ENCODE assay signal across 8 mouse cellular contexts in genomic region chr14:75330621-75331020, GRCm38 (mm10). TPM values are rescaled to one million over a fixed set of nuclear protein-coding genes. Genes with fewer than 3 reads are reported as not detected.
A peak's percentile ranks its signal among the peaks of the same experiment; 100 is the strongest.
DNase-seq lines count a peak whose midpoint lies in the region; ATAC-seq and TF ChIP-seq lines count a peak whose summit lies in the region.
"Had no signal": no experiment of that assay in that cellular context is flagged by ENCODE, and none has a peak within 500 bp of the region (broad histone marks: within the 10 kb centered on the region; RNA-seq: fewer than 3 reads in every experiment).

No protein-coding gene starts in this region.

- H3K9ac ChIP-seq in liver, adult 2 months (ENCODE audit: low read depth, low read length): no peak overlapping the region
- H3K9ac ChIP-seq in liver, embryonic 12.5 days: no peak overlapping the region
- no peak overlapping the region for H3K9ac ChIP-seq in midbrain, embryonic 13.5 days (replicated peaks)
- no peak overlapping the region for H3K9ac ChIP-seq in heart, embryonic 12.5 days
- H3K9ac ChIP-seq: liver, embryonic 15.5 days had no signal

- no peak overlapping the region for H3K4me2 ChIP-seq in liver, embryonic 12.5 days
- no peak overlapping the region for H3K4me2 ChIP-seq in midbrain, embryonic 13.5 days (replicated peaks)
- H3K4me2 ChIP-seq in heart, embryonic 12.5 days: no peak overlapping the region
- H3K4me2 ChIP-seq: liver, embryonic 15.5 days had no signal

- TF ChIP-seq CTCF in liver, adult 2 months (IDR thresholded peaks at IDR 0.05; ENCODE audit: low read depth, low read length): peak; percentile 63
- 0 out of 2 replicates have a peak, but pooled peaks have one; percentile 17 for TF ChIP-seq CTCF in bone marrow, adult 2 months (IDR thresholded peaks at IDR 0.05; ENCODE audit: control insufficient read depth, insufficient read depth, low read length)

- 91% methylated on average over 6 of the region's 6 CpGs for WGBS in liver, adult 2 months
- WGBS in liver, embryonic 12.5 days (ENCODE audit: insufficient replicate concordance): 81% methylated on average over 6 of the region's 6 CpGs
- 87% methylated on average over 6 of the region's 6 CpGs for WGBS in bone marrow, adult 2 months
- 82% methylated on average over 6 of the region's 6 CpGs for WGBS in midbrain, embryonic 13.5 days
- WGBS in heart, embryonic 12.5 days: 83% methylated on average over 6 of the region's 6 CpGs

- no peak for DNase-seq in liver, adult 2 months (ENCODE audit: extremely low read depth, low read depth, low spot score)
- DNase-seq in ES-CJ7 (ENCODE audit: low read depth, low spot score): peak; percentile 56
- DNase-seq in frontal cortex, postnatal 36 days (ENCODE audit: low spot score in 2 of 2): no peak

- H3K4me3 ChIP-seq in liver, adult 2 months (ENCODE audit: insufficient read depth, low read depth, low read length): no peak overlapping the region
- H3K4me3 ChIP-seq in liver, embryonic 12.5 days: no peak overlapping the region
- no peak overlapping the region for H3K4me3 ChIP-seq in bone marrow, adult 2 months (replicated peaks; ENCODE audit: control insufficient read depth, low read depth, low read length)
- H3K4me3 ChIP-seq in midbrain, embryonic 13.5 days (replicated peaks): no peak overlapping the region
- no peak overlapping the region for H3K4me3 ChIP-seq in heart, embryonic 12.5 days
- H3K4me3 ChIP-seq: liver, embryonic 15.5 days had no signal

- H3K4me1 ChIP-seq in liver, adult 2 months (ENCODE audit: control insufficient read depth, insufficient read depth, low read length): no peaks in the 10 kb centered on the region
- H3K4me1 ChIP-seq in liver, embryonic 12.5 days: no peaks in the 10 kb centered on the region
- H3K4me1 ChIP-seq in bone marrow, adult 2 months (ENCODE audit: control insufficient read depth, insufficient read depth, low read length): no peaks in the 10 kb centered on the region
- no peaks in the 10 kb centered on the region for H3K4me1 ChIP-seq in midbrain, embryonic 13.5 days (replicated peaks)
- no peaks in the 10 kb centered on the region for H3K4me1 ChIP-seq in heart, embryonic 12.5 days (replicated peaks)
- H3K4me1 ChIP-seq: liver, embryonic 15.5 days had no signal

- no peak overlapping the region for H3K27ac ChIP-seq in liver, adult 2 months (replicated peaks; ENCODE audit: insufficient read depth, low read depth, low read length)
- no peak overlapping the region for H3K27ac ChIP-seq in liver, embryonic 12.5 days
- no peak overlapping the region for H3K27ac ChIP-seq in bone marrow, adult 2 months (ENCODE audit: control insufficient read depth, insufficient read depth, low read depth, low read length, poor library complexity)
- no peak overlapping the region for H3K27ac ChIP-seq in midbrain, embryonic 13.5 days
- no peak overlapping the region for H3K27ac ChIP-seq in heart, embryonic 12.5 days (ENCODE audit: poor library complexity, severe bottlenecking)
- H3K27ac ChIP-seq: liver, embryonic 15.5 days had no signal

- H3K36me3 ChIP-seq in liver, adult 2 months (ENCODE audit: control insufficient read depth, insufficient read depth, low read length): peaks cover 38% of the 10 kb centered on the region
- H3K36me3 ChIP-seq in liver, embryonic 12.5 days: peaks cover 60% of the 10 kb centered on the region
- peaks cover 48% of the 10 kb centered on the region for H3K36me3 ChIP-seq in midbrain, embryonic 13.5 days
- H3K36me3 ChIP-seq in heart, embryonic 12.5 days: peaks cover 47% of the 10 kb centered on the region

- no peaks in the 10 kb centered on the region for H3K27me3 ChIP-seq in liver, adult 2 months (ENCODE audit: control insufficient read depth, insufficient read depth, low read length)
- H3K27me3 ChIP-seq in liver, embryonic 12.5 days (replicated peaks): no peaks in the 10 kb centered on the region
- H3K27me3 ChIP-seq in midbrain, embryonic 13.5 days: no peaks in the 10 kb centered on the region
- H3K27me3 ChIP-seq in heart, embryonic 12.5 days (replicated peaks): no peaks in the 10 kb centered on the region
- H3K27me3 ChIP-seq: liver, embryonic 15.5 days had no signal

- H3K9me3 ChIP-seq in liver, embryonic 12.5 days (replicated peaks): no peaks in the 10 kb centered on the region
- no peaks in the 10 kb centered on the region for H3K9me3 ChIP-seq in midbrain, embryonic 13.5 days
- no peaks in the 10 kb centered on the region for H3K9me3 ChIP-seq in heart, embryonic 12.5 days (replicated peaks)
- H3K9me3 ChIP-seq: liver, embryonic 15.5 days had no signal

- no peak for ATAC-seq in liver, embryonic 12.5 days
- 0 out of 2 replicates have a peak, but pooled peaks have one; percentile 17 for ATAC-seq in midbrain, embryonic 13.5 days
- ATAC-seq in heart, embryonic 12.5 days (ENCODE audit: insufficient number of reproducible peaks, low FRiP score): no peak

- no peaks in the 10 kb centered on the region for H3K79me2 ChIP-seq in liver, adult 2 months (ENCODE audit: control insufficient read depth, insufficient read depth, low read length)

- no peak for TF ChIP-seq POLR2A in liver, adult 2 months (IDR thresholded peaks at IDR 0.05; ENCODE audit: extremely low read depth, insufficient read depth, low read length)
- TF ChIP-seq POLR2A in bone marrow, adult 2 months (IDR thresholded peaks at IDR 0.05; ENCODE audit: borderline replicate concordance, control insufficient read depth, low read depth, low read length): no peak

RNA-seq across cellular contexts. Expression of gene Zc3h13, which starts 46.4 kb away (rescaled TPM):
- 9.0 and 13.5 TPM in 2 replicates for total RNA-seq in liver, adult 2 months (2014; rRNA removed)
- polyA plus RNA-seq in liver, adult 2 months (2012; rRNA removed): 3.3 and 6.1 TPM in 2 replicates
- 20.1 TPM in 2 replicates for polyA plus RNA-seq in liver, embryonic 12.5 days (2016; fragmentation: Nextera tagmentation; extraction: Ambion mirVana)
- polyA plus RNA-seq in bone marrow, adult 2 months (2011; ENCODE audit: insufficient read depth, insufficient read length, low replicate concordance, missing spikeins): 14.6 and 19.1 TPM in 2 replicates
- polyA plus RNA-seq in midbrain, embryonic 13.5 days (2015; fragmentation: Nextera tagmentation; extraction: Ambion mirVana): 45.2 and 45.4 TPM in 2 replicates
- polyA plus RNA-seq in heart, embryonic 12.5 days (2016; fragmentation: Nextera tagmentation; extraction: Ambion mirVana): 22.8 and 24.2 TPM in 2 replicates
